Mouse (Mus musculus) neural tube, embryonic 13.5 days (tissue): ENCODE measurements around the gene Rarres2. TPM values are rescaled to one million over a fixed set of nuclear protein-coding genes. Genes with fewer than 3 reads are reported as not detected.

Experiments used
- ATAC-seq: fragments of 200-750 bp; cut with Nextera tagmentation; 2 replicates; pipeline ENCODE4 v1.8.0; 2017; ENCODE audit warnings: low read depth, mild to moderate bottlenecking, moderate TSS enrichment, moderate library complexity
- H3K27ac ChIP-seq: fragments of 300-500 bp; sonication (generic); replicated peaks from 2 replicates; pipeline ENCODE4 v1.5.1; 2015; ENCODE audit warnings: moderate library complexity, mild to moderate bottlenecking, inconsistent platforms
- H3K27me3 ChIP-seq: fragments of 300-500 bp; sonication (generic); 2 replicates; pipeline ENCODE4 v1.6.1; 2015; ENCODE audit warnings: mild to moderate bottlenecking, inconsistent platforms
- H3K36me3 ChIP-seq: fragments of 300-500 bp; sonication (generic); 2 replicates; pipeline ENCODE4 v1.6.1; 2015; ENCODE audit warnings: mild to moderate bottlenecking, inconsistent platforms
- H3K4me1 ChIP-seq: fragments of 300-500 bp; sonication (generic); replicated peaks from 2 replicates; pipeline ENCODE4 v1.6.1; 2015; ENCODE audit warnings: inconsistent platforms
- H3K4me2 ChIP-seq: fragments of 300-500 bp; sonication (generic); 2 replicates; pipeline ENCODE4 v1.6.1; 2015; ENCODE audit warnings: inconsistent platforms, mild to moderate bottlenecking, moderate library complexity
- H3K4me3 ChIP-seq: fragments of 300-500 bp; sonication (generic); 2 replicates; pipeline ENCODE4 v1.5.1; 2015; ENCODE audit warnings: mild to moderate bottlenecking, inconsistent platforms
- H3K9ac ChIP-seq: fragments of 300-500 bp; sonication (generic); 2 replicates; pipeline ENCODE4 v1.6.1; 2015; ENCODE audit warnings: moderate library complexity, mild to moderate bottlenecking, inconsistent platforms
- H3K9me3 ChIP-seq: fragments of 300-500 bp; sonication (generic); 2 replicates; pipeline ENCODE4 v1.6.1; 2016; ENCODE audit warnings: inconsistent platforms
- WGBS: fragments of 180-500 bp; shearing (Covaris S2); methylation state at CpG from one replicate; pipeline ENCODE4 v1.1.7; 2015; 5-methylcytosine and 5-hydroxymethylcytosine counted together
- polyA plus RNA-seq: library from polyadenylated mRNA; unstranded; fragments of >200 nt; fragmentation: Nextera tagmentation; extraction: Ambion mirVana; gene quantifications from 2 replicates; pipeline ENCODE4 v1.2.1, GENCODE M21; 2015

The Rarres2 gene
- polyA plus RNA-seq, 1 experiment from 2014 or later, result 9.2 TPM

DNA sequence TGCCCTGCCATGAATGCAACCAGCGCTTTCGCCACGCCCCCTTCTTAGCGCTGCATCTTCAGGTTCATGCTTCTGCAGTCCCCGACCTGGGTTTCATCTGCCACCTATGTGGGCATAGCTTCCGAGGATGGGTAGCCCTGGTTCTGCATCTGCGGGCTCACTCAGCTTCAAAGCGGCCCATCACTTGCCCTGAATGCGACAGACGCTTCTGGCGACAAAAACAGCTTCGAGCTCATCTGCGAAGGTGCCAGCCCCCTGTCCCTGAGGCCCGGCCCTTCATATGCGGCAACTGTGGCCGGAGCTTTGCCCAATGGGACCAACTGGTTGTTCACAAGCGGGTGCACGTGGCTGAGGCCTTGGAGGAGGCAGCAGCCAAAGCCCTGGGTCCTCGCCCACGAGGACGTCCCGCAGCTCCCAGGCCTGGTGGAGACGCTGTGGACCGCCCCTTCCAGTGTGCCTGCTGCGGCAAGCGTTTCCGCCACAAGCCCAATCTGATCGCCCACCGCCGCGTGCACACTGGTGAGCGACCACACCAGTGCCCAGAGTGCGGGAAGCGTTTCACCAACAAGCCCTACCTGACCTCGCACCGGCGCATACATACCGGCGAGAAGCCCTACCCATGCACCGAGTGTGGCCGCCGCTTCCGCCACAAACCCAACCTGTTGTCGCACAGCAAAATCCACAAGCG is 24.1 kb upstream of the Rarres2 start:
- ATAC-seq, result no peak
- Histone ChIP-seq H3K4me1 (peaks cover 33% of the 10 kb centered on the region), H3K27me3 (no peaks in the 10 kb centered on the region), H3K9me3 (peaks cover 29% of the 10 kb centered on the region), H3K9ac (no peak overlapping the region), H3K27ac (no peak overlapping the region), H3K4me3 (no peak overlapping the region), H3K4me2 (no peak overlapping the region), H3K36me3 (peaks cover 51% of the 10 kb centered on the region)
- 97% methylated on average over 45 of the region's 45 CpGs for WGBS

DNA sequence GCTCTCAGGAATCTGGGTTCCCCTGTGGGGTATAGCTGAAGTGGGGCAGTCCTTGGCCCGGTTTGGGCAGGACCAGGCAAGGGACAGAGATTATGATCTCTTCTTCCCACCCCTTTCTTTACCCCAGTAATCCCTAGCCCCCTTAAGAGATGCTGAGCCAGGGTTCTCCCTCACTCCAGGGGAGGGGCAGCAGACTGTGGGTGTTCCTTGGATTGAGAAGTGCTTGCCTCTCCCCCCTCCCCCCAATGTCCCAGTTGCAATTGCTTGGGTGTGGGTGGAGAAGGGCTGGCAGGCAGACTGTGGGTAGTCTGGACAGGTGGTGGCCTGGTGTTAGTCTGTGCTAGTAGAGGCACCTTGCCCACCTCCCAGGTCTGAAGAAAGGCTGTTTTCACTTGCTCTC is 22.7 kb upstream of the Rarres2 start:
- WGBS, result 79% methylated on average over 1 of the region's 1 CpGs
- Histone ChIP-seq H3K9me3 (peaks cover 29% of the 10 kb centered on the region), H3K4me1 (peaks cover 22% of the 10 kb centered on the region), H3K4me3 (peak overlapping the region; percentile 75), H3K27me3 (no peaks in the 10 kb centered on the region), H3K27ac (0 out of 2 replicates have a peak overlapping the region, but pooled peaks have one; percentile 95), H3K9ac (peak overlapping the region; percentile 90), H3K4me2 (peak overlapping the region; percentile 86), H3K36me3 (peaks cover 51% of the 10 kb centered on the region)
- no peak for ATAC-seq

DNA sequence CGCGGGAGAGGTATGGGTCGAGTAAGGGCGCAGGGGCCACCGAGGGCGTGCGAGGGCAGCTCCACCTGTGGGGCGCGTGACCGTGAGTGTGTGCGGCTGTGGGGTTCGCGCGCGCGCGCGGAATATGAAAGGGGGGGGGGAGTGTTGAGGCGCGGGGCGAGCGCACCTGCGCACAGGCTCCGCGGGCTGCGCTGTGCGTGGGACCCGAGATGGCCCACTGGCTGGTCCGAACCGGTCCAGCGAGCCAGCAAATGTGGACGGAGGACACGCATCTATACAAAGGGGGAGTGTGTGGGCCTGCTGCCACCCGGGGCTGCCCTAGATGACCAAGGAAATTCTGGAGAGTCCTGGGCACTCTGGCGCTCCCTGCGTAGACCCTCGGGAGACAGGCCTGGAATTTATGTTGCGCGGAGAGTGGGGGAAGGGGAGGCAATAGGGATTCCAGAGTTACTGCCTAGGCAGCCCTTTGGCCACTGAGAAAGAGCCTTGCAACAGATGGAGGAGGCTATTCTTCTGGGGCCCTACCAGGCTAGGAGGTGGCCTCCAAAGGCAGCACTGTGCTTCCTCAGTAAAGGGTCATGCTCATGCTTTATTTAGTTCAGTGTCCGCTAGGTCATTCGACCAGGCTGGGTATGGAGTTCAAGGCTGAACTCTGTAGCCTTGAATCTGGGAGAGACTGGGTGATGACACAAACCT is 21.6 kb upstream of the Rarres2 start:
- peak; percentile 85 for ATAC-seq
- Histone ChIP-seq H3K9me3 (peaks cover 29% of the 10 kb centered on the region), H3K9ac (peak overlapping the region; percentile 90), H3K27ac (peak overlapping the region; percentile 95), H3K4me3 (peak overlapping the region; percentile 75), H3K4me2 (peak overlapping the region; percentile 86), H3K27me3 (no peaks in the 10 kb centered on the region), H3K36me3 (peaks cover 40% of the 10 kb centered on the region), H3K4me1 (peaks cover 22% of the 10 kb centered on the region)
- under 1% methylated on average over 41 of the region's 41 CpGs for WGBS

DNA sequence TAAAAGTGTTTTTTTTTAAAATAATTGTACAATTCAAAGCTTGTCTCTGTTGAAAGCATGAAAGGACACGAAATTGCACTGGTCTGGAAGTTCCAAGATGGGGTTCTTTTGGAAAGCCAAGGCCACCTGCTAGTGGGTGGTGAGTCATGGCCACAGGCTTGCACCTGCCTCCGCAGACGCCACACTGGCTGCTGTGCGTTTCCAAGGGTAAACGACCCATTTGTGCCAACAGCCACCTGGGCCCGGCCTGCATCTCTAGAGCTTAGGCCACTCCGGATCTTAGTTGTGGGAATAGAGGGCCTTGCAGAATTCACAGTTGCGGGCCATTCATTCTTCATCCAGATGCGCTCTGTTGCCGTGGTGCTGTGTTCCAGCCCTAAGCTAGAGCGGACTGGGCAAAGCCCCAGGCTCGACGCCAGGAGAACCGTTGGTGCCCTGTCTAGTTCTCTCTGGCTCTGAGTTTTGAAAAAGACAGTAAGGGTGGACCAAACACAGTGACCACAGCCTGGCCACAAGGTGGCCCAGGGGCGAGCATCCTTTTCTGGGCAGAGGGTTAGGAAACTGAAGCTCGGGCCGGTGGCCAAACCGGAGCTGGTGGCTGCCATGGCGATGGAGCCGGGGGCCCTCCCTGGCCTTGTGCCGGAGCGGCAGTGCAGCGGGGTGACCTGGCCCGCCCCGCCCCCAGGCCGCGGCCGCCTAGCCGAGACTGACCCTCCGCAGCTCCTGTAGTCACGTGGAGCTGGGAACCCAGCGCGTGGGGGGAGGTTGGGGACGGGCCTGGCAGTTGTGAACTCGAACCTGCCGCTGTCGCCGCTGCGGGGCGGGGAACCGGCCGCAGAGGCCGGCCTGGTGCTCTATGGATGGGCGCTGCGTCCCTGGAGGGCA is 20.8 kb upstream of the Rarres2 start, which contains the start of the genes Repin1 and Gm44965:
Repin1 (plus strand) TSS at position 726 of the 885 bp plus-strand sequence.
Gm44965 (plus strand) TSS at position 784 of the 885 bp plus-strand sequence.
- Histone ChIP-seq H3K4me1 (peaks cover 22% of the 10 kb centered on the region), H3K9me3 (peaks cover 29% of the 10 kb centered on the region), H3K4me2 (peak within 1 kb of the TSS; percentile 86), H3K4me3 (peak within 1 kb of the TSS; percentile 75), H3K9ac (peak within 1 kb of the TSS; percentile 90), H3K27ac (peak within 1 kb of the TSS; percentile 95), H3K27me3 (no peaks in the 10 kb centered on the region), H3K36me3 (peaks cover 33% of the 10 kb centered on the region)
- peak; percentile 94 for ATAC-seq
- WGBS, result 4% methylated on average over 45 of the region's 45 CpGs

DNA sequence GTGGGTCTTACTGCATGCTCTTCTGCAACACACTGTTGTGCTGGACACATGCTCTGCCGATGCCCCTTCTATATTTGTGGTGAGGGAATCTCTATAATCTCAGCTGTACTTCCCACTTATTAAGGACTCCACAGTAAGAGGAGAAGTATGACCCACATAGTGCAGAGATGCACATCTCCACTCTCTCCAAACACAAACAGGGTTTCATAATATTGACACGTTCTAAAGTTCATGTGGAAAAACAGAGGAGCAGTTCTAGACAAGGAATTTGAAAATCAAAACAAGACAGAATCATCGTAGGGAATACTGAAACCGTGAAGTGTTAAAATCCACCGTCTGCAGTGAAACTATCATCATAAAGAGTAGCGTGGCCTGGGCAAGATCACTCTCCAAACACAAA is 19.3 kb upstream of the Rarres2 start:
- Histone ChIP-seq H3K9me3 (peaks cover 15% of the 10 kb centered on the region), H3K27ac (no peak overlapping the region), H3K27me3 (no peaks in the 10 kb centered on the region), H3K9ac (no peak overlapping the region), H3K36me3 (peaks cover 17% of the 10 kb centered on the region), H3K4me1 (peaks cover 22% of the 10 kb centered on the region), H3K4me3 (no peak overlapping the region), H3K4me2 (no peak overlapping the region)
- no peak for ATAC-seq
- WGBS, result 92% methylated on average over 6 of the region's 6 CpGs

DNA sequence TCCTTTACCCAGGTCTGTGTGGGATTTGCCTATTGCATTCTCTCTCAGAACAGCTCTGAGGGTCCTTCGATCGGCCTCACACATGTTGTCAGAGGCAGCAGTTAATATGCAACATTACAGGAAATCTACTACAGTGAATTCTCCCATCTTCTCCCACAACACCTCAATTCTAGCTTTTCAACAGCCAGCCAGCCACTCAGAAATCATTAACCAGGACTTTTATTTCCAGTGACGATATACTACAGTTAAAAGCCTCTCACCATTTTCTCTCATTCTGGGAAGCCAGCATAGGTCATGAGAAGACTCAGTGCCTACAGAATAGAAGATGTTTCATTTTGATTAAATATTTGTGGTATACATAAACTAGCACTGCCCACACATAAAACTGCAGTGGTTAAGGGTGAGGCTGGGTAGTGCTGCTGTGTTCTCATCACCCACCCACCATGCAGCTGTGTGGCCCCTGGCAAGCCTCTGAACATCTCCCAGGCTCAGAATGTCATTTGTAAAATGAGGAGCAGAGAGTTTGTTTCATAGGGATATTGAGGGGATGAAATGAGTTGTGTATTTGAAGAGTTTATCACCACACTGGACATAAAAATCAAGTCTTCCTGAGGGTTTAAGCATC is 18.7 kb upstream of the Rarres2 start:
- Histone ChIP-seq H3K27ac (no peak overlapping the region), H3K9ac (no peak overlapping the region), H3K4me3 (no peak overlapping the region), H3K9me3 (peaks cover 9% of the 10 kb centered on the region), H3K36me3 (peaks cover 12% of the 10 kb centered on the region), H3K4me1 (peaks cover 22% of the 10 kb centered on the region), H3K4me2 (no peak overlapping the region), H3K27me3 (no peaks in the 10 kb centered on the region)
- WGBS, result 28% methylated on average over 3 of the region's 3 CpGs
- ATAC-seq, result no peak

DNA sequence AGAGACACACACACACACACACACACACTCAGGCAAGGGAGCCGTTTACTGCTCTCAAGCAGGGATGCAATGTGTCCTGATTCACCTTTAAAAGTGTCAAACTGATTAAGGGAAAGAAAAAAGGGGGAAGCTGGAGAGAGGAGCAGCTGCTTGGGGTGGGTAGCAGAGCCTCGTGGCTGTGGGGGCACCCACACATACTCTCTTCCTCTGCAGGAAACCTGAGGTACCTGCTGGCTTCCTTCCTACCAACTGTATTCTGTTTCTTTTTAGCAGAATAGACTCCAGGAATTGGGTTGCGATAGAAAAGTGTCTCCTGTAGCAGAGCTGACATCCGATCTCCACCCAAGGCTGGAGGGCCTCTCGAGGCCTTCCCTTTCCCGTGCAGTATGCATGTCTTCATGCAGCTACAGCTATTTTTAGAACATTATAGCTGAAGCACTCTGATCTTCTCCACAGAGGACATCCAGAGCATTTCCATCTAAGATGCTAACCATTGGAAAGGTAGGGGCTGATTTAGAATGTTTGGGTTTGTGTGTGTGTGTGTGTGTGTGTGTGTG is 16.7 kb upstream of the Rarres2 start, which contains the start of gene Gm45021:
Gm45021 (plus strand) TSS at position 417 of the 557 bp plus-strand sequence.
- no peaks in the 10 kb centered on the region for H3K36me3 ChIP-seq
- H3K4me3 ChIP-seq, result no peak within 1 kb of the TSS
- no peak within 1 kb of the TSS for H3K4me2 ChIP-seq
- H3K27me3 ChIP-seq, result no peaks in the 10 kb centered on the region
- no peak for ATAC-seq
- no peak within 1 kb of the TSS for H3K27ac ChIP-seq
- 64% methylated on average over 6 of the region's 6 CpGs for WGBS
- no peaks in the 10 kb centered on the region for H3K9me3 ChIP-seq
- H3K9ac ChIP-seq, result no peak within 1 kb of the TSS
- H3K4me1 ChIP-seq, result peaks cover 9% of the 10 kb centered on the region

DNA sequence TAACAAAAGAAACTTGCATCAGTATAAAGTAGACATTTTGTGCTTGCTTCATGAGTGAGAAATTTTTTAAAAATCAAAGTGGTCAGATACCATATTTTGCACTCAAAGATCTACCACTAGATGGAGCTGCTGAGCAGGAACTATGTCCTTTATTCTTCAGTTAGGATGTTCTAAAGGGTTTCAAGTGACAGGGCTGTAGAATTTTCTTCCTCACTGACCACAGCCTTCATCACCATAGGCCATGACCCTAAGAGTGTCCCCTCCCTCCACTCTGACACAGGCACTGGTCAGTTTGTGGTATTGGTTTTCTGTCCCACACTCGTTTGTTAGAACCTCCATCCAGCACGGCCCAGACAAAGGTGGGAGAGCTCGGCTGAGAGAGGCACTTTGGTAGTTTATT is 9.4 kb upstream of the Rarres2 start:
- no peaks in the 10 kb centered on the region for H3K36me3 ChIP-seq
- H3K4me3 ChIP-seq, result no peak overlapping the region
- H3K4me2 ChIP-seq, result no peak overlapping the region
- H3K27ac ChIP-seq, result no peak overlapping the region
- no peak for ATAC-seq
- no peaks in the 10 kb centered on the region for H3K27me3 ChIP-seq
- H3K9ac ChIP-seq, result no peak overlapping the region
- WGBS, result 71% methylated on average over 3 of the region's 3 CpGs
- no peaks in the 10 kb centered on the region for H3K9me3 ChIP-seq
- no peaks in the 10 kb centered on the region; the same call in 1 of the 2 replicates for H3K4me1 ChIP-seq

DNA sequence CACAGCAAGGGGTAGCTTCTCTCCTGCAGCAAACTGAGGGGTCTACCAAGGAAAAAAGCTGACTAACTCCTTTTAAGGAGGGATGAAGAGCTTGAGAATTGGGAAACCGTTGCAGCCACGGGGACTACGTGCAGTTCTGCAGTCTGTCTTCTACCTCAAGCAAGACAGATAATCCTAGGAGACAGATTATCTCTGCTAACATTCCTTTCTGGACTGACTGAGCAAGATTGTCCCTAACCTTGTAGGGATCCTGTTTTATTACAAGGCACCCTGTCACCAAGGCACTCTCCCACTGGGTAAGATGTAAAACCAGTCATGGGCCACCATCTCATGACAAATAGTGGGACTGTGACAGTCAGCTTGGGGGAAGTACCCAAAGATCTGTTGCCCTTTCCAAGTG is 8.7 kb upstream of the Rarres2 start:
- Histone ChIP-seq H3K9me3 (no peaks in the 10 kb centered on the region), H3K4me1 (no peaks in the 10 kb centered on the region; the same call in 1 of the 2 replicates), H3K36me3 (no peaks in the 10 kb centered on the region), H3K4me3 (no peak overlapping the region), H3K4me2 (no peak overlapping the region), H3K9ac (0 out of 2 replicates have a peak overlapping the region, but pooled peaks have one; percentile 8), H3K27ac (no peak overlapping the region), H3K27me3 (no peaks in the 10 kb centered on the region)
- no peak for ATAC-seq
- 45% methylated on average over 3 of the region's 3 CpGs for WGBS

DNA sequence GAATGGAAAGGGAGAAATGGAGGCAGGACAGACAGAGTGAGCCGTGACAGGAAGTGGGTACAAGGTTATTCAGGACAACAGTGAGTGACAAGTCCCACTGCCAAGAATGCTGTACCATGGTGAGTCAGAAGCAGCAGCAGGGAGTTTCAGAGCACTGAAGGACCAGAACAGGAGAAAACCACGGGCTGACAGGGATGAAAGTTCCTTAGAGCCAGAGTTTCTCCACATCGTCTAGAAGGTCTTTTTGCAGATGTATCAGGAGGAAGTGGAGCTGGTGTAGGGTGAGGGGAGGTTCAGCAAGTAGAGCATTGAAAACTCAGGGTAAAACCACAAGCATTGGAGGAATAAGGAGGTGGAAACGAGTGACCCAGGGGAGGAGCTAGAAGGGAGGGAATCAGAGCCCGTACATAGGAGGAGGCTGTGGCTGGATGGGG is 6.6 kb upstream of the Rarres2 start:
- Histone ChIP-seq H3K27me3 (no peaks in the 10 kb centered on the region), H3K9me3 (no peaks in the 10 kb centered on the region), H3K4me1 (no peaks in the 10 kb centered on the region; the same call in 1 of the 2 replicates), H3K27ac (no peak overlapping the region), H3K9ac (no peak overlapping the region), H3K36me3 (no peaks in the 10 kb centered on the region), H3K4me3 (no peak overlapping the region), H3K4me2 (no peak overlapping the region)
- 55% methylated on average over 5 of the region's 5 CpGs for WGBS
- ATAC-seq, result no peak

DNA sequence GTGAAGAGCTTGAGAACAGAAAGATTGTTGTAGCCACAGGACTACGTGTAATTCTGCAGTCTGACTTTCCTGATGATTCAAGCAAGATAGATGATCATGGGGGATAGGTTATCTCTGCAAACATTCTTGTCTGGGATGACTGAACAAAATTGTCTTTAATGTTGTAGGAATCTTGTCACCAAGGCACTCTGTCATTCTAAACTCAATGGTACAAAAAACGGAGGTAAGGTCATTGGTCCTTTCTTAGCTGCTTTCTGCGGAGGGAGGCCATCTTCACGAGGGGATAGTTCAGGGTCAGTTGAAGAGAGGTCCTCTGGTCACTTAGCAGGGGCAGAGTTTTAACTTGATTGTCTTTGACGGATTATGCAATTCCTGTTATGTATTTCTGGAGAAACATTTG is 6.1 kb upstream of the Rarres2 start:
- Histone ChIP-seq H3K4me3 (no peak overlapping the region), H3K9ac (no peak overlapping the region), H3K27ac (no peak overlapping the region), H3K27me3 (no peaks in the 10 kb centered on the region), H3K9me3 (no peaks in the 10 kb centered on the region), H3K4me2 (no peak overlapping the region), H3K36me3 (no peaks in the 10 kb centered on the region), H3K4me1 (no peaks in the 10 kb centered on the region; the same call in 1 of the 2 replicates)
- no peak for ATAC-seq
- 66% methylated on average over 5 of the region's 5 CpGs for WGBS
